Mouse (Mus musculus) cerebellum, adult 2 months (tissue): ENCODE data around the gene Parp9. TPM values are rescaled to one million over a fixed set of nuclear protein-coding genes. Genes with fewer than 3 reads are reported as not detected.
"Not testable (repeated sequence)": the region's sequence is repeated elsewhere in the genome, so short reads cannot be mapped to it uniquely, and the experiment has no call there.

Experiments used
- DNase-seq, 2 experiments: peaks; one replicate each; pipeline ENCODE4 v3.0.0; 2021
- H3K27ac ChIP-seq: fragments of 200-500 bp; 2 replicates; pipeline ENCODE4 v1.5.1; 2012; ENCODE audit warnings: low read length, control low read depth, inconsistent platforms; ENCODE audit not compliant: insufficient read depth
- H3K27me3 ChIP-seq: fragments of 200-500 bp; 2 replicates; pipeline ENCODE4 v1.6.1; 2012; ENCODE audit warnings: inconsistent platforms, mild to moderate bottlenecking, low read length, moderate library complexity; ENCODE audit not compliant: control insufficient read depth, insufficient read depth
- H3K4me1 ChIP-seq: fragments of 200-500 bp; 2 replicates; pipeline ENCODE4 v1.6.1; 2011; ENCODE audit warnings: low read length; ENCODE audit not compliant: control insufficient read depth, insufficient read depth
- H3K4me3 ChIP-seq: fragments of 200-500 bp; replicated peaks from 2 replicates; pipeline ENCODE3; 2011; ENCODE audit warnings: mild to moderate bottlenecking, low read depth, low read length, control low read depth; ENCODE audit not compliant: insufficient read depth
- CTCF ChIP-seq: fragments of 200-500 bp; IDR thresholded peaks from 2 replicates; pipeline ENCODE4 v1.5.1; 2011; ENCODE audit warnings: low read depth, mild to moderate bottlenecking, control low read depth, low read length, moderate library complexity, borderline replicate concordance; ENCODE audit not compliant: insufficient read depth
- POLR2A ChIP-seq: fragments of 200-500 bp; IDR thresholded peaks from 2 replicates; pipeline ENCODE4 v1.6.1; 2011; ENCODE audit warnings: low read length, control low read depth, borderline replicate concordance; ENCODE audit not compliant: insufficient read depth
- WGBS: fragments of 180-500 bp; shearing (Covaris S2); methylation state at CpG from one replicate; pipeline ENCODE4 v1.1.7; 2018; 5-methylcytosine and 5-hydroxymethylcytosine counted together
- polyA plus RNA-seq: library from polyadenylated mRNA; depleted of rRNA; stranded (reverse); fragments of >200 nt; gene quantifications from 2 replicates; pipeline ENCODE4 v1.2.3, GENCODE M21; 2012; rRNA removed

The Parp9 gene
- polyA plus RNA-seq, 1 experiment = 2.6 TPM

GRCm38 (mm10) chr16:35987930-35988329, 49.7 kb downstream of the Parp9 start:
- Histone ChIP-seq H3K4me3 (no peak overlapping the region), H3K27me3 (no peaks in the 10 kb centered on the region), H3K4me1 (peaks cover 8% of the 10 kb centered on the region; the same call in 1 of the 2 replicates), H3K27ac (no peak overlapping the region)
- TF ChIP-seq CTCF (no peak), POLR2A (no peak)
- WGBS = 84% methylated on average over 1 of the region's 1 CpGs
- no peak for DNase-seq

GRCm38 (mm10) chr16:35992391-35992790, 54.1 kb downstream of the Parp9 start:
- H3K4me1 ChIP-seq = peaks cover 8% of the 10 kb centered on the region; the same call in 1 of the 2 replicates
- H3K4me3 ChIP-seq = no peak overlapping the region
- H3K27me3 ChIP-seq = no peaks in the 10 kb centered on the region
- 58% methylated on average over 1 of the region's 1 CpGs for WGBS
- TF ChIP-seq POLR2A (no peak), CTCF (no peak)
- DNase-seq = no peak
- no peak overlapping the region for H3K27ac ChIP-seq

GRCm38 (mm10) chr16:35993316-35993715, 55.0 kb downstream of the Parp9 start:
- WGBS = 25% methylated on average over 3 of the region's 3 CpGs
- Histone ChIP-seq H3K27me3 (no peaks in the 10 kb centered on the region), H3K4me1 (peaks cover 5% of the 10 kb centered on the region; the same call in 1 of the 2 replicates), H3K27ac (no peak overlapping the region), H3K4me3 (no peak overlapping the region)
- DNase-seq = no peak
- TF ChIP-seq CTCF (no peak), POLR2A (no peak)

GRCm38 (mm10) chr16:35998852-35999251, 60.6 kb downstream of the Parp9 start:
- DNase-seq, H3K27ac ChIP-seq, H3K4me3 ChIP-seq, H3K4me1 ChIP-seq, H3K27me3 ChIP-seq: not testable (repeated sequence)
- 94% methylated on average over 4 of the region's 4 CpGs for WGBS

- Histone ChIP-seq H3K4me1 (no peaks in the 10 kb centered on the region), H3K27me3 (no peaks in the 10 kb centered on the region), H3K27ac (no peak overlapping the region), H3K4me3 (no peak overlapping the region)
- TF ChIP-seq CTCF = no peak
- TF ChIP-seq POLR2A = no peak
- no peak for DNase-seq
- 94% methylated on average over 3 of the region's 3 CpGs for WGBS
Measured at GRCm38 (mm10) chr16:36008396-36008795, 70.1 kb downstream of the Parp9 start.

GRCm38 (mm10) chr16:36016335-36016734, 78.1 kb downstream of the Parp9 start:
- Histone ChIP-seq H3K4me1 (no peaks in the 10 kb centered on the region), H3K27ac (no peak overlapping the region), H3K4me3 (no peak overlapping the region), H3K27me3 (no peaks in the 10 kb centered on the region)
- DNase-seq = no peak
- 91% methylated on average over 1 of the region's 1 CpGs for WGBS
- no peak for TF ChIP-seq POLR2A
- TF ChIP-seq CTCF = no peak

Other genes with a start within 250 kb of the Parp9 start
- 56.8 and 57.3 TPM in 2 replicates for gene Dirc2, start 169.1 kb upstream of the Parp9 start, polyA plus RNA-seq
- 5.7 and 6.1 TPM in 2 replicates for gene Hspbap1, start 168.1 kb upstream of the Parp9 start, polyA plus RNA-seq
- gene Parp14, start 66.9 kb upstream of the Parp9 start, polyA plus RNA-seq = 1.2 TPM in 2 replicates
- 2.2 and 2.5 TPM in 2 replicates for gene Dtx3l, start 681 bp downstream of the Parp9 start, polyA plus RNA-seq
- 46.2 and 46.6 TPM in 2 replicates for gene Kpna1, start 40.3 kb downstream of the Parp9 start, polyA plus RNA-seq
- gene Wdr5b, start 102.7 kb downstream of the Parp9 start, polyA plus RNA-seq = 5.1 and 6.4 TPM in 2 replicates
- gene Fam162a, start 133.1 kb downstream of the Parp9 start, polyA plus RNA-seq = 163 and 166 TPM in 2 replicates
- gene Ccdc58, start 133.2 kb downstream of the Parp9 start, polyA plus RNA-seq = 19.2 and 20.5 TPM in 2 replicates
- not detected in 2 replicates for gene Csta1, start 192.8 kb downstream of the Parp9 start, polyA plus RNA-seq
- gene Stfa2l1, start 218.3 kb downstream of the Parp9 start, polyA plus RNA-seq = not detected in 2 replicates
- gene Gm5483, start 245.7 kb downstream of the Parp9 start, polyA plus RNA-seq = not detected in 2 replicates